ENCODE assay signal across 8 mouse cellular contexts in the genomic region with DNA sequence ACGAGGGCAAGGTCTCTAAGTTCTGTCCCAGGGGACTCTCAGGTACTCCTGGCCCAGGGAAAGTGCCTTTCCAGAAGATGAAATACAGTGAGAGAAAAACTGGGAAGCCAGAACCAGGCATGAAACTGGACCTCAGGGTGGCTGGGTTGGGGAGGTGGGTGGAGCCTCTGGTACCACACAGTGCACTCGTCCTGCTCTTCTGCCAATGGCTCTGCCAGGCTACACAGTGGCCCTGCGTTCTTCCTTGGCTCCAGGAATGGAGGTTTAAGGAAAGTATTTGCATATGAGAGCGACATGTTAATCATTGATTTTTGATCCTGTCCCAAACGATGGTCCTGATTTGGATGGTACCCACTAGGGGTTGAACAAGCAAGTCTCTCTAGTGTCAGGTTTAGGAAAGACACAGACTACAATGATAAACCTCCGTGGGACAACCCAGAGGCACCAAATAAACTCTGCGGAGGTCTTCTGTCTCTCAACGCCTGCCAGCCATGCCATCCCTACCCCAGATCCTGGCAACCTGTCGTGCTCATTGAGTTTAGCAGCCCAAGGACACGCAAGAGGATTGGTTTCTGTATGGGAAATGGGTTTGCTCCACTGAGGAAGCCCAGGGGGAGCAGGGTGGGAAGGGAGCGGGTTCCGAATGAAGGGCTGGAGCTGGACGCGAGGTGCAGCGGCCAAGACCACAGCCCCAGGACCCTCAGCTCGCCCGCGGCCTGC. TPM values are rescaled to one million over a fixed set of nuclear protein-coding genes. Genes with fewer than 3 reads are reported as not detected.
DNase-seq lines count a peak whose midpoint lies in the region; ATAC-seq and TF ChIP-seq lines count a peak whose summit lies in the region.

No protein-coding gene starts in this region.

- H3K36me3 ChIP-seq in erythroblast, embryonic 14.5 days (ENCODE audit: control insufficient read depth), result no peaks in the 10 kb centered on the region
- no peaks in the 10 kb centered on the region for H3K36me3 ChIP-seq in limb, embryonic 12.5 days
- H3K36me3 ChIP-seq in stomach, embryonic 14.5 days (ENCODE audit: control insufficient read depth, insufficient read depth, low read length), result no peaks in the 10 kb centered on the region

- peak overlapping the region; percentile 72 for H3K4me2 ChIP-seq in limb, embryonic 12.5 days
- H3K4me2 ChIP-seq in stomach, embryonic 14.5 days (replicated peaks; ENCODE audit: low read depth, low read length), result peak overlapping the region; percentile 80

- H3K27ac ChIP-seq in left cerebral cortex, adult 2 months, result peak overlapping the region; percentile 92
- H3K27ac ChIP-seq in limb, embryonic 12.5 days, result peak overlapping the region; percentile 83; the same call in 1 of the 2 replicates
- no peak overlapping the region for H3K27ac ChIP-seq in stomach, embryonic 14.5 days (ENCODE audit: low read length)

- DNase-seq in left cerebral cortex, adult 2 months (ENCODE audit: extremely low spot score in 1 of 2, low spot score in 2 of 2), result no peak
- DNase-seq in left cerebral cortex, postnatal 10 days (ENCODE audit: extremely low spot score in 1 of 2, low spot score in 2 of 2), result no peak
- DNase-seq in adrenal gland, postnatal 36 days, result peak; percentile 60 to 73
- no peak for DNase-seq in left cerebral cortex, postnatal 14 days (ENCODE audit: low spot score in 2 of 2)
- DNase-seq in spleen, postnatal 4 days (ENCODE audit: low spot score in 2 of 2), result no peak

- peak; percentile 17; the same call in 1 of the 2 replicates for ATAC-seq in limb, embryonic 12.5 days (ENCODE audit: insufficient number of reproducible peaks, insufficient read depth, low FRiP score, low TSS enrichment, low read depth)
- 0 out of 2 replicates have a peak, but pooled peaks have one; percentile 5 for ATAC-seq in stomach, embryonic 14.5 days (ENCODE audit: insufficient number of reproducible peaks, insufficient read depth, low FRiP score, low read depth)

- intact Hi-C loops in left cerebral cortex, adult 2 months (cut with DNase I), result loop anchor here (5.0 kb wide), 3 partner anchors 216 to 269 kb away; a partner anchor contains a TSS
- intact Hi-C loops in left cerebral cortex, postnatal 10 days (cut with DNase I), result loop anchor here (5.0 kb wide), 1 partner anchor 216 kb away; a partner anchor contains a TSS
- intact Hi-C loops in left cerebral cortex, postnatal 14 days (cut with DNase I), result loop anchor here (5.0 to 10.0 kb wide), 2 partner anchors 101 to 287 kb away; no protein-coding TSS in a partner anchor

- H3K9ac ChIP-seq in limb, embryonic 12.5 days (replicated peaks), result peak overlapping the region; percentile 88
- H3K9ac ChIP-seq in stomach, embryonic 14.5 days (replicated peaks; ENCODE audit: low read depth, low read length), result peak overlapping the region; percentile 76; the same call in 1 of the 2 replicates

- WGBS in limb, embryonic 12.5 days, result 11% methylated on average over 18 of the region's 18 CpGs
- 18% methylated on average over 18 of the region's 18 CpGs for WGBS in stomach, embryonic 14.5 days

- H3K4me1 ChIP-seq in erythroblast, embryonic 14.5 days (ENCODE audit: control insufficient read depth), result peaks cover 25% of the 10 kb centered on the region
- H3K4me1 ChIP-seq in limb, embryonic 12.5 days (replicated peaks), result peaks cover 6% of the 10 kb centered on the region
- H3K4me1 ChIP-seq in stomach, embryonic 14.5 days (ENCODE audit: control insufficient read depth, insufficient read depth, low read length), result 0 out of 2 replicates have a peak, but pooled peaks cover 4% of the 10 kb centered on the region

- H3K4me3 ChIP-seq in left cerebral cortex, adult 2 months, result peak overlapping the region; percentile 61
- peak overlapping the region; percentile 82 for H3K4me3 ChIP-seq in erythroblast, embryonic 14.5 days (replicated peaks)
- peak overlapping the region; percentile 89 for H3K4me3 ChIP-seq in limb, embryonic 12.5 days (replicated peaks)
- H3K4me3 ChIP-seq in stomach, embryonic 14.5 days (ENCODE audit: low read depth, low read length), result peak overlapping the region; percentile 79

- peaks cover 30% of the 10 kb centered on the region for H3K27me3 ChIP-seq in erythroblast, embryonic 14.5 days (ENCODE audit: control insufficient read depth)
- peaks cover 9% of the 10 kb centered on the region; the same call in 1 of the 2 replicates for H3K27me3 ChIP-seq in limb, embryonic 12.5 days
- no peaks in the 10 kb centered on the region for H3K27me3 ChIP-seq in stomach, embryonic 14.5 days (ENCODE audit: control insufficient read depth, insufficient read depth, low read length)

- H3K9me3 ChIP-seq in erythroblast, embryonic 14.5 days (ENCODE audit: control insufficient read depth, low read length), result no peaks in the 10 kb centered on the region
- no peaks in the 10 kb centered on the region for H3K9me3 ChIP-seq in limb, embryonic 12.5 days
- H3K9me3 ChIP-seq in stomach, embryonic 14.5 days (ENCODE audit: control insufficient read depth, low read depth, low read length), result no peaks in the 10 kb centered on the region

- TF ChIP-seq CTCF in left cerebral cortex, adult 2 months (IDR thresholded peaks at IDR 0.05), result no peak

RNA-seq across cellular contexts. Expression of a gene that starts 1.0 kb away (rescaled TPM):
- total RNA-seq in left cerebral cortex, adult 2 months (2021), result 10 to 100 TPM; 90.8 to 94.5 TPM
- total RNA-seq in left cerebral cortex, postnatal 10 days (2021), result 10 to 100 TPM; 61.7 to 64.4 TPM
- 10 to 100 TPM; 58.9 to 75.0 TPM for total RNA-seq in adrenal gland, postnatal 36 days (2021)
- 0.24 and 0.33 TPM in 2 replicates for polyA plus RNA-seq in erythroblast, embryonic 14.5 days (2012)
- 4.9 and 5.2 TPM in 2 replicates for polyA plus RNA-seq in limb, embryonic 12.5 days (2016; fragmentation: Nextera tagmentation; extraction: Ambion mirVana)
- polyA plus RNA-seq in stomach, embryonic 14.5 days (2014; fragmentation: Nextera tagmentation; extraction: Ambion mirVana), result 5.1 and 5.9 TPM in 2 replicates
- total RNA-seq in left cerebral cortex, postnatal 14 days (2021), result 10 to 100 TPM; 75.0 to 76.0 TPM

Comparison
In these comparisons a context has a peak if more than half of its experiments do, and no peak if none do; other contexts are left out.
1. DNase-seq: peak in adrenal gland, postnatal 36 days (2 of 2); none in left cerebral cortex, adult 2 months (0 of 2), left cerebral cortex, postnatal 10 days (0 of 2), left cerebral cortex, postnatal 14 days (0 of 2) and spleen, postnatal 4 days (0 of 2).
2. Peak in every context shown above with its lines, with median percentiles within 50 percentile points of each other: H3K4me3 ChIP-seq.